Mouse (Mus musculus): ENCODE data around the gene Slc35g3.

The Slc35g3 gene

GRCm38 (mm10) chr11:69761868-69762267 lies at the start of gene Slc35g3:
Slc35g3 (minus strand) TSS chr11:69761968.
- DNase-seq (ENCODE audit: low read depth): peak; percentile 63

DNA sequence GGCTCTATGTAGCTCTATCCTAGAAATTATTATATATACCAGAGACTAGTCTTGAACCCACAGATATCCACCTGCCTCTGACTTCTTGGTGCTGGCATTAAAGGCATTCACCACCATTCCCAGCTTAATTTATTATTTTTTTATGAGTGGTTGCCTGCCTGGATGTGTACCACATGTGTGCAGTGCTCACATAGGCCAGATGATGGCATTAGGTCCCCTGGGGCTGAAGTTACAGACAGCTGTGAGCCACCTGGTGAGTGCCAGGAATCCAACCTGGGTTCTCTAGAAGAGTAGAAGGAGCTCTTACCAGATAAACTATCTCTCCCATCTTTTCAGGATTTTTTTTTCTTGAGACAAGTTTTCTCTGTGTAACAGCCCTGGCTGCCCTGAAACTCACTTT lies 48.5 kb upstream of the Slc35g3 start:
- no peak for DNase-seq (ENCODE audit: low read depth)

- DNase-seq (ENCODE audit: low read depth): no peak
Observed at GRCm38 (mm10) chr11:69807641-69808040, 45.9 kb upstream of the Slc35g3 start.

DNA sequence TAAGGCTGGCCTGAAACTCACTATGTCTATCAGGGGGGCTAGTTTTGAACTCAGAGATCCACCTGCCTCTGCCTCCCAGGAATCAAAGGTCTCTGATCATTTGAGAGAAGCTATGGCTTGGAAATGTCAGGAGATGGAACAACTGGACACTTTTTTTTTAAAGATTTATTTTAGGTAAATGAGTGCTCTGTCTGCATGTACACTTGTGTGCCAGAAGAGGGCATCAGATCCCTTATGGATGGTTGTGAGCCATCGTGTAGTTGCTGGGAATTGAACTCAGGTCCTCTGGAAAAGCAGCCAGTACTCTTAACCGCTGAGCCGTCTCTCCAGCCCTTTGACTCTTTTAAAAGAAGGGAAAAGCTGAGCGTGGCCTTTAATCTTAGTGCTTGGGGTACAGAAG lies 44.6 kb upstream of the Slc35g3 start:
- peak; percentile 24 for DNase-seq (ENCODE audit: low read depth)

GRCm38 (mm10) chr11:69804972-69805909 lies 43.5 kb upstream of the Slc35g3 start, which contains the start of gene Tmem102:
Tmem102 (minus strand) TSS chr11:69805624.
- no peak for DNase-seq (ENCODE audit: low read depth)

- no peak for DNase-seq (ENCODE audit: low read depth)
Observed at GRCm38 (mm10) chr11:69804652-69804940, 42.8 kb upstream of the Slc35g3 start.

DNA sequence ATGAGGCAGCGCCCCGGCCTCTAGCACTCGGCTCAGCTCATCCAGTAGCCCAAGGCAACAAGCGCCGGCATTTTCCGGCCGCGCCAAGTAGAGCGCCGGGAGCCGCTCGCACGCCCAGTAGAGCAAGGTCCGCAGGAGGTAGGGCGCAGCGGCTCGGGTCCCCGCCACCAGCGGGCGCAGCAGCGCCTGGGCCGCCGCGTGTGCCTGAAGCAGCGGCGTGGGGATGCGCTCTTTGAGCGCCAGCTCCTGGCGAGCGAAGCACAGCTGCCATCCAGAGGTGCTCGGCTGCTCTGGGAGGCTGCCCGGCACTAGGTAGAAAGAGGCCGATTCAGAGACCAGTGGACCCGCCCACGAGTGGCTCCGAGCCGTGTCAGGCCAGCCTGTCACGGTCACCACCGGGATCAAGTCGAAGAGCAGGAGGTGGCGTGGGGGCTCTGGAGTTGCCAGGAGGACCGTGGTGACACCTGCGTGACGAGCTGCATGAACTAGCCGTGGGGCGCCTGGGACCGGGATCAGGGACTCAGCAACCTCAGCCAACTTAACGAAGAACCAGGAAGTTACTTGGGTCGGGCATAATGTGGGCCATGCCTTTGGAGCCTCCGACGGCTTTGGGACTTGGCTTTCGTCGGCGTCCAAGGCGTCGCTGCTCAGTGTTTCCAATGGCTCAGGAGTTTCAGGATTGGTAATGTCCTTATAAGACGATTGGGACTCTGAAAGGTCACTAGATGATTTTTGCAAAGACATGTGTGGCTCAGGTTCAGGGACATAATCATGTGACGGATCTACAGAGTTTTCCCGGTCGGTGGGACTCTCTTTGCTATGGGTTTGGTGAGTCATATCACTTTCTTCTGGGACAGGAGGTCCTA lies 42.3 kb upstream of the Slc35g3 start:
- DNase-seq (ENCODE audit: low read depth): peak; percentile 79

DNA sequence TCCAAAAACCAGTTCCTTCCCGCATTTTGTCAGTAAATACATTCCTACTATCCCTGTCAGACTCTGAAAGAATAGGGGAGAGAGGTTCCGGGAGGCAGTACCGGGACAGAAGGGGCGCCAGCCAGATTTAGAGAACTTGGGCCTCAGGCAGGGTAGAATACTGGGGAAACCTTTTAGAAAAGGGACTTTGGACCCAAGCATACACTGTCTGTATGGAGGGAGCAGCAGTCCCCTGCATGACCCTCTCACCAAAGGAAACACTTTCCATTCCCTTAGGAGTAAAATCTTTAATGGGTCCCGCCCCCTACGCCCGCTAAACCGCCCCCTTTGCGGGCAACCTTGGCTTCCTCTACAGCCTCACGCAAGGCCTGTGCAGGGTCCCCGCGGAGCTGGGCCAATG lies 41.6 kb upstream of the Slc35g3 start:
- no peak for DNase-seq (ENCODE audit: low read depth)

- DNase-seq (ENCODE audit: low read depth): peak; percentile 77
Observed at GRCm38 (mm10) chr11:69802648-69803105, 40.9 kb upstream of the Slc35g3 start.

DNA sequence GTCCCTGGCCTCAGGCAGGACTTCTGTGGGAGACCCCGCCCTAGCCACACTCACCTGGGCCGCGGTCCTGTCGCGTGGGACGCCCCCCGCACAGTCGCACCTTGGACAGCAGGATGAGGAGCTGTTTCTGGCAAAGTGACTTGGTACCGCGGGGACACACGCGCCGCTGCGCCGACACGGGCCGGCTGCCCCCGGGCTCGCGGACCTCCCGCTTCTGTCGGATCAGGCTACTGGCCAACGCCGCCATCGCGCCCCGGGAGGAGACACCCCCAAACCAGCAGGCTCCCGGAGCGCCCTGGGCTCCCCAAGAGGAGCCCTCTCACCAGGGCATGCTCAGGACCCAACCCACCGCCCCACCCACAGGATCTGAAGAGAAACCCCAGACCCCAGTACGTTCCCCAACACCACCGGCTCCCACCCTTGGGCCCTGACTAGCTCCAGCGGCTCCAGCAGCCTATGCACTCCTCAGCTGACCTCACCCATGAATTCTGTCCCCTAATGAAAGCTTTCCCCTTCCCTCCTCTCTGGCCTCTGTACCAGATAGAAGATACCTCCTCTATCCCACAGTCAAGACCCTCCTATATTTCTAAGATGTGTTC lies 39.7 kb upstream of the Slc35g3 start, which contains the start of gene Fgf11:
Gene Fgf11 (minus strand): TSS at position 479 of the 599 bp plus-strand sequence.
- peak; percentile 36 for DNase-seq (ENCODE audit: low read depth)

DNA sequence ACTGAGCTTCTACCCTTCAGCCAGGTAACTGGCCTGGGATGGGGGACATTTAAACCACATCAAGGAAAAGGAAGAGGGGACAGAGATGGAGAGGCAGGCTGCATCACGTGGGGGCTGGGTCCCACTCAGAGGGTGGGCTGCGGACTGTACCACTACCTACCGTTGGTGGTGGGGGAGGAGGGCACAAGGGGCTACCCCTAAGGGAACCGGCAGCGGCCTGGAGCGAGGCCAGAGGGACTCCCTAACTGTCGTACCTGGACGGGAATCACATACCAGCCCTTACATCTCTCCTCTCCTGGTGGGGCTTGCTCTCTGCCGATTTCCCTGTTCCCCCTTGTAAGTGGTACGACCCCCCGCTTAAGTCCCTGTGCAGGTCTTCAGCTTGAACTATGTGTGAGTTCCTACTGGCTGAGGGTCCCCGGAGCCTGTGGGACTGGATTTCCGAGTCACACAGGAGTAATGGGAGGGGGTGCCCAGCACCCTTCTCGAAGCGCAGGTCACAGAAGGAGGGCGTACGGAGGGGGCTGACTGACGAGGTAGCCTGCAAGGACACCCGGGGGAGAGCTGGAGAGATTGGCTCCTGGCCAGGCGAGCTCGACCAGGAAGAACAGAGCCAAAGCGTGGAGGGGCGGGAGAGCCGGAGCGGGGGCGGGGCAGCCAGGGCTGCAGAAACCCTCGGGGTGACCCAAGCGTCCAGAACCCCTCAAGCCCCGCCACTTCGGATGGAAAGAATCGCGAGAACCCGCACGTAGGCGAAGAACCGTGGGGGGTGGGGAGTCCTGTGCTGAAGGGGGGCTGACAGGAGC lies 38.8 kb upstream of the Slc35g3 start:
- DNase-seq (ENCODE audit: low read depth): peak; percentile 42

GRCm38 (mm10) chr11:69800138-69800391 lies 38.3 kb upstream of the Slc35g3 start:
- DNase-seq (ENCODE audit: low read depth): no peak

DNA sequence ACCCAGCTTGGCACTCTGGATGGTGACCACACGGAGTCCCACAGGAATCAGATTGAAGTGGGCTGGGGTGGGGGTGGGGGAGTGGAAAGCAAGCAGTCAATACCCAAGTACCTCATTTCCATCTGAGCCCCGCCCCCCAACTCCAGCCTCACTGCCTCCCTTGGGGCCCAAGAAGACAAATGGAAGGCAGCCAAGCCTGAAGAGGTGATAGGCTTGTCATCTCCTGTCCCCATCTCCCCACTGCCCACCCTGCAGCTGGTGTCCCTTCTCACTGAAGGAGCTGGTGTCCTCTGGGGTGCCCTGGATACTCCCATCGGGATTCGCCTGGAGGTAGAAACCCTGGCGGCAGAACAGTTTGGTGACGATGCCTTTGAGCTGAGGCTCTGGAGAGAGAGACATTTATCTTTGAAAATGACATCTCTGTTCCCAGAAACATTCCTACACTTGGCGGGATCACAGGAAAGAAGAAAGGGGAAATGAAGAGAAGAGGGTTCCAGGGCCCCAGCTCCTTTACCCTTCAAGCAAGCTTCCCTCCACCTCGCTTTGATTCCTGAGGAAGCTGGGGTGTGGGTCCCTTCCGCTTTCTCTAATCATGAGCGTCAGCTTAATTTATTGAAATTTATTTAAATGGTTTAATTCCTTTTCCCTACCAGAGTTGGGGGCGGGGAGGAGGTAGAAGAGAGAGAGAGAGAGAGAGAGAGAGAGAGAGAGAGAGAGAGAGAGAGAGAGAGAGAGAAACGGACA lies 37.8 kb upstream of the Slc35g3 start:
- peak; percentile 36 for DNase-seq (ENCODE audit: low read depth)

DNA sequence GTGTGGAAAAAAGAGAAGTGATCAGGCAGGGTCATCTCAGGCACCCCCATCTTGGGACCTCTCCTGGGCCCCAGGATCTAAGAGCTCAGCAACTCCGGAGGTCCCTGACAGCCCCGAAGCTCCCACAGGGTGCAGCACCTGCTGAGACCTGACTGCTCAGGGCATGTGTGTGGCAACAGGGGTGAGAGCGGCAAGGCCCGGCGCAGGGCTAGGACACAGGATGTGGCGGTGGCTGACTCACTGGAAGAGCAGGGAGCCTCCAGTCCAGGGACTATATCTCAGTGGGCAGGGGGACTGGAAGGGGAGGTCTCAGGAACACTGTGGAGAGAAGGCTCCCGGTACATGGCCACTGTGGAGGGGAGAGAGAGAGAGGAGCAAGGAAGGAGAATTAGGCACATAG lies 36.2 kb upstream of the Slc35g3 start:
- DNase-seq (ENCODE audit: low read depth): peak; percentile 21

- DNase-seq (ENCODE audit: low read depth): peak; percentile 52
Observed at GRCm38 (mm10) chr11:69795983-69796435, 34.2 kb upstream of the Slc35g3 start.

DNA sequence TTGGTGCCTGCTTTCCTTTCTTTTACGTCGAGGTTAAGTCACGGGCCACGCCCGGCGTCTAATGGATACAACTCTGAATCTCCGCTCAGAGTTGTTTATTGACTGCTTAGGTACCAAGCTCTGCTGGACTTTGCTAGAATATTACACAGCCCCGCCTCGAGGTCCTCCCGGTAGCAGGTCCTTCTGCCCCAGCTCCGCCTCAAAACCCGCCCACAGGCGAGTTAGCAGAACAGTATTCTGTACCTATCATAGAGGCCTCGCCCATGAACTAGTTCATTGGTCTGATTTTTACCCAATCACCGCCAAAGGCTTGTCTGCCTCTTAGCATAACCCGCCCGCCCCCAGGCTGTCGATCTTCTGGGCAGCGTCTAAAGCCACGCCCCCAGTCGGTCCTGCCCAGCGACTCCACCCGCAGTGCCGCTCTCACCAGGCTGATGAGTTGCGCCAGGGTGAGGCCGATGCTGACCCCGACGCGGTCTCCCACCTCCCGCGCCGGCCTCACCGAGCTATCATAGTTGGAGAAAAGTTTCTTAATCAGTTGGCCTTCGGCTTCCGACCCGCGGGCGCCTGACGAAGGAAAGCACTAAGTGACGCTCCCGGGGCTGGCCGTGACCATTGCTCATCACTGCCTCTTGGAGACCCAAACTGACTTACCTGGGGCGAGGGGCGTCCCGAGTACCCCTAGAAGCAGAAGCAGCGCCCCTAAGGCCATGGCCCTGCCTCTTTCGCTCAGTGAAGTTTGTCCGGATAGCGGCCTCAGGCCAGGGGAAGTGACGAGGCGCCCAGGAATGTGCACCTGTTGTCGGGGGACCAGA lies 33.6 kb upstream of the Slc35g3 start, which contains the start of gene Chrnb1:
Gene Chrnb1 (minus strand): TSS at position 776 of the 815 bp plus-strand sequence.
- DNase-seq (ENCODE audit: low read depth): peak; percentile 96

DNA sequence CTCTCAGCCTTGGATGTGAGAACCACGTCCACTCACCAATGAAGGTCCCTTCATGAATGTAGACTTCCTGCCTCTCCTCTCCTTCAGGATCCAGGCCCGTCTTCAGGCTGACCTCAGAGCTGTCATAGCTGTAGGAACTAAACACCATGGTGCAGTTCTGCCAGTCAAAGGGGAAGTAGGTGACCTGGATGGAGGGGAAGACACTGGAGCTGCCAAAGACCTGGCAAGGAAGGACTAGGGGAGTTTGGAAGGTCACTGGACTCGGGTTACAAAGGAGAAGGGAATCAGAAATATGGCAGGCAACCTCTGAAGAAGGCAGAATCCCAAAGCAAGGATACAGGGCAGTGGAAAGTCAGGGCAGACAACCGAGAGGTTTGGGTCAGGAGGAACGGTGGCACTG lies 31.7 kb upstream of the Slc35g3 start:
- no peak for DNase-seq (ENCODE audit: low read depth)

GRCm38 (mm10) chr11:69791420-69791819 lies 29.7 kb upstream of the Slc35g3 start:
- no peak for DNase-seq (ENCODE audit: low read depth)

GRCm38 (mm10) chr11:69789431-69789830 lies 27.7 kb upstream of the Slc35g3 start:
- DNase-seq (ENCODE audit: low read depth): no peak

GRCm38 (mm10) chr11:69787306-69787705 lies 25.5 kb upstream of the Slc35g3 start:
- no peak for DNase-seq (ENCODE audit: low read depth)

All from induced T-regulatory cell, adult 2 months (primary cell).